Mouse (Mus musculus): ENCODE data around the gene Akr1c13. TPM values are rescaled to one million over a fixed set of nuclear protein-coding genes. Genes with fewer than 3 reads are reported as not detected.
"Not testable (repeated sequence)": the region's sequence is repeated elsewhere in the genome, so short reads cannot be mapped to it uniquely, and the experiment has no call there.

Gene Akr1c13
- polyA plus RNA-seq, 1 experiment: not detected

- Histone ChIP-seq H3K9me3 (ENCODE audit: control insufficient read depth, low read length) (peaks cover 2% of the 10 kb centered on the region), H3K4me3 (replicated peaks) (no peak overlapping the region), H3K36me3 (ENCODE audit: control insufficient read depth) (no peaks in the 10 kb centered on the region), H3K4me1 (ENCODE audit: control insufficient read depth) (no peaks in the 10 kb centered on the region), H3K27me3 (ENCODE audit: control insufficient read depth) (no peaks in the 10 kb centered on the region)
- TF ChIP-seq TAL1 (IDR thresholded peaks at IDR 0.05; ENCODE audit: low read length) (no peak), GATA1 (IDR thresholded peaks at IDR 0.05; ENCODE audit: low read length) (no peak)
Measured at GRCm38 (mm10) chr13:4188174-4188573, 2.8 kb upstream of the Akr1c13 start.

DNA sequence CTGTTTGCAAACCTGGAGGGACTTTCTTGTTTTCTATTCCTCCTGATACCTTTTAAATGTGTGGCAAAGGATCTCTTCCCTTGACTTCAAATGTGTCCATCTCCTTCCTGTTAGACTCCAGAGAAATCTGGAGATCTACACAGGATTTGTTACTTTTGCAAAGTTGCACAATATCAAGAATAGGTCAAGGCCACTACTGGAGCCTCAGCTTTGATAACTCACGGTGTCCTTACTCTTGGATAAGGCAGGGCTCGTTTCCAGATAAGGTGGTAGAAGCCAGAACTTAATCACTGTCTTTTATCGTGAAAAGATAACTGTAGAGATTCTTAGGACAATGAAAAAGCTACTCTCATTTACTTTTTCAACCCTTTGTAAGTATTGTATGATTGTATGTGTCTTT lies 1.6 kb downstream of the Akr1c13 start:
- Histone ChIP-seq H3K9me3 (ENCODE audit: control insufficient read depth, low read length) (no peaks in the 10 kb centered on the region), H3K4me1 (ENCODE audit: control insufficient read depth) (no peaks in the 10 kb centered on the region), H3K27me3 (ENCODE audit: control insufficient read depth) (no peaks in the 10 kb centered on the region), H3K36me3 (ENCODE audit: control insufficient read depth) (no peaks in the 10 kb centered on the region), H3K4me3 (replicated peaks) (no peak overlapping the region)
- no peak for TF ChIP-seq TAL1 (IDR thresholded peaks at IDR 0.05; ENCODE audit: low read length)

GRCm38 (mm10) chr13:4206147-4206903 lies 15.4 kb downstream of the Akr1c13 start:
- Histone ChIP-seq H3K4me1 (ENCODE audit: control insufficient read depth) (no peaks in the 10 kb centered on the region), H3K4me3 (replicated peaks) (no peak overlapping the region), H3K27me3 (ENCODE audit: control insufficient read depth) (no peaks in the 10 kb centered on the region), H3K36me3 (ENCODE audit: control insufficient read depth) (no peaks in the 10 kb centered on the region), H3K9me3 (ENCODE audit: control insufficient read depth, low read length) (no peaks in the 10 kb centered on the region)
- TF ChIP-seq GATA1 (IDR thresholded peaks at IDR 0.05; ENCODE audit: low read length) (no peak), TAL1 (IDR thresholded peaks at IDR 0.05; ENCODE audit: low read length) (no peak)

GRCm38 (mm10) chr13:4211560-4212299 lies 20.8 kb downstream of the Akr1c13 start:
- TF ChIP-seq GATA1 (IDR thresholded peaks at IDR 0.05; ENCODE audit: low read length) (no peak), TAL1 (IDR thresholded peaks at IDR 0.05; ENCODE audit: low read length) (no peak)
- Histone ChIP-seq H3K27me3 (ENCODE audit: control insufficient read depth) (no peaks in the 10 kb centered on the region), H3K36me3 (ENCODE audit: control insufficient read depth) (no peaks in the 10 kb centered on the region), H3K4me3 (replicated peaks) (no peak overlapping the region), H3K4me1 (ENCODE audit: control insufficient read depth) (no peaks in the 10 kb centered on the region), H3K9me3 (ENCODE audit: control insufficient read depth, low read length) (no peaks in the 10 kb centered on the region)

DNA sequence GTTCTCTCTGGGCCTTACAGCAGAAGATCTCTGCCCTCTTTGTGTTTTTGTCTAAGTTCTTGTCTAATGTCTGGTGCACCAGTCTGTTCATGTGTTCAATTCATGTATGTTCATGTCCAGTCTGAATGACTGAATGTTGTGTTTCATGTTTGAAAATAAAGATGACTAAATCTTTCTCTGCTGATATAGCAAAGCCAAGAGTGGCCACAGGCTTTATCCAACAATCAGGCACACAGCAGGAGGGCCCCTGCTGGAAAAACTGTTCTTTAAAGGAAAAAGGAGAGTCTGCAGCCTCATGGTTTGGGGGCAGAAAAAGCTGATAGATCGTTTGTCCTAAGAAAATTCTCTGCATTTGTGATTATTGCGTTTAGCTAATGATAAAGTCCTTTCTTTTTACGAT lies 21.4 kb downstream of the Akr1c13 start:
- no peak for TF ChIP-seq TAL1 (IDR thresholded peaks at IDR 0.05; ENCODE audit: low read length)
- Histone ChIP-seq H3K4me1 (ENCODE audit: control insufficient read depth) (no peaks in the 10 kb centered on the region), H3K9me3 (ENCODE audit: control insufficient read depth, low read length) (no peaks in the 10 kb centered on the region), H3K36me3 (ENCODE audit: control insufficient read depth) (no peaks in the 10 kb centered on the region), H3K27me3 (ENCODE audit: control insufficient read depth) (no peaks in the 10 kb centered on the region), H3K4me3 (replicated peaks) (no peak overlapping the region)

DNA sequence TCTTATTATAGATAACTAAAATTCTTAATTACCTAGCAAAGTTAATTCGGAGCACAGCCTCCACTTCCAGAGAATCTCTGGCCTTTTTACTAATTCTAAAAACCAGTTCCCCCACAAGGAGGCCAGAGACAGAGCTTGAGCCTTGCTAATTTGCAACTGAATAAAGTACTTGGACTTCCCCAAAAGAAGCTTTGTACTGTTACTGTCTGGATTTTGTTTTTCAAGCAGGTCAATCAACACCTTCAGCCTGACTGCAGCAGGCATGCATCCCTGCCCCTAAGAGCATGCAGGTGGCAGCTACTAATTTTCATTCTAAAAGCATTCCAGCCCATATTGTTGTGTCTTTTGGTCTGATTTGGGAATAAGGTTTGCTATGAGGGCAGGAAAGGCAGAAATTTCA lies 24.5 kb downstream of the Akr1c13 start:
- H3K4me3 ChIP-seq (replicated peaks); H3K36me3 ChIP-seq (ENCODE audit: control insufficient read depth); H3K27me3 ChIP-seq (ENCODE audit: control insufficient read depth); H3K4me1 ChIP-seq (ENCODE audit: control insufficient read depth); H3K9me3 ChIP-seq (ENCODE audit: control insufficient read depth, low read length): not testable (repeated sequence)

DNA sequence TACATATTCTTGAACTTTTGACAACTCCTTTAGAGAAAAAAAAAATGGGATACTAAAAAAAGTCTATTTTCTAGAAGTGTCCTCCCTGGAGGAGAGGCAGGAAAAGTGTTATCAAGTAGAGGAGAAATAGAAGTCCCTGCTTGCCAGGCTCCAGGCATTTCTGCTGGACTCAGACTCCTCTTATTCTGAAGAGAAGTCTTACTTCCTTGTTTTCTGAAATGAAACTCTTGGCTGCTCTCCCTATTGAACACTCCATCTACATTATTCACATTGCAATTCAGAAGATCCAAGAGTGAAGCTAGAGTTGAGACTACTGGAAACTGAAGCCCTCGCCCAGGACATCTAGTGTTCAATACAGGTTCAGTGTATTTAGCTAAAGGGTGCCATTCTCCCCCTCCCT lies 37.5 kb downstream of the Akr1c13 start, which contains the start of gene Akr1c19:
TSS of gene Akr1c19 (plus strand) at position 260 of the 400 bp plus-strand sequence.
- Histone ChIP-seq H3K27me3 (ENCODE audit: control insufficient read depth) (no peaks in the 10 kb centered on the region), H3K36me3 (ENCODE audit: control insufficient read depth) (no peaks in the 10 kb centered on the region), H3K4me1 (ENCODE audit: control insufficient read depth) (no peaks in the 10 kb centered on the region), H3K4me3 (replicated peaks) (no peak within 1 kb of the TSS), H3K9me3 (ENCODE audit: control insufficient read depth, low read length) (no peaks in the 10 kb centered on the region)
- no peak for TF ChIP-seq TAL1 (IDR thresholded peaks at IDR 0.05; ENCODE audit: low read length)
- TF ChIP-seq GATA1 (IDR thresholded peaks at IDR 0.05; ENCODE audit: low read length): no peak

- Histone ChIP-seq H3K27me3 (ENCODE audit: control insufficient read depth) (no peaks in the 10 kb centered on the region), H3K9me3 (ENCODE audit: control insufficient read depth, low read length) (no peaks in the 10 kb centered on the region), H3K36me3 (ENCODE audit: control insufficient read depth) (no peaks in the 10 kb centered on the region), H3K4me1 (ENCODE audit: control insufficient read depth) (no peaks in the 10 kb centered on the region), H3K4me3 (replicated peaks) (no peak overlapping the region)
- TF ChIP-seq TAL1 (IDR thresholded peaks at IDR 0.05; ENCODE audit: low read length): no peak
- no peak for TF ChIP-seq GATA1 (IDR thresholded peaks at IDR 0.05; ENCODE audit: low read length)
Measured at GRCm38 (mm10) chr13:4230841-4231623, 40.1 kb downstream of the Akr1c13 start.

- no peaks in the 10 kb centered on the region for H3K9me3 ChIP-seq (ENCODE audit: control insufficient read depth, low read length)
- no peak overlapping the region for H3K4me3 ChIP-seq (replicated peaks)
- H3K27me3 ChIP-seq (ENCODE audit: control insufficient read depth): no peaks in the 10 kb centered on the region
- H3K36me3 ChIP-seq (ENCODE audit: control insufficient read depth): no peaks in the 10 kb centered on the region
- TF ChIP-seq GATA1 (IDR thresholded peaks at IDR 0.05; ENCODE audit: low read length): no peak
- TF ChIP-seq TAL1 (IDR thresholded peaks at IDR 0.05; ENCODE audit: low read length): no peak
- no peaks in the 10 kb centered on the region for H3K4me1 ChIP-seq (ENCODE audit: control insufficient read depth)
Measured at GRCm38 (mm10) chr13:4233135-4233534, 42.2 kb downstream of the Akr1c13 start.

Measured in erythroblast, embryonic 14.5 days (primary cell).